12 mouse cellular contexts compared by ENCODE assay signal in genomic region chr4:52660701-52661117, GRCm38 (mm10).
DNase-seq lines count a peak whose midpoint lies in the region; ATAC-seq lines count a peak whose summit lies in the region.
"Had no signal": no experiment of that assay in that cellular context is flagged by ENCODE, and none has a peak within 500 bp of the region (broad histone marks: within the 10 kb centered on the region; RNA-seq: fewer than 3 reads in every experiment).

No protein-coding gene starts in this region.

- H3K27ac ChIP-seq in neural tube, embryonic 15.5 days (replicated peaks) = no peak overlapping the region
- no peak overlapping the region for H3K27ac ChIP-seq in embryonic facial prominence, embryonic 12.5 days
- no peak overlapping the region for H3K27ac ChIP-seq in hindbrain, embryonic 16.5 days (ENCODE audit: low read depth, low read length)
- no peak overlapping the region for H3K27ac ChIP-seq in kidney, embryonic 14.5 days (ENCODE audit: low read depth, low read length)
- H3K27ac ChIP-seq: gastrocnemius, adult 2 months; limb, embryonic 15.5 days had no signal

- no peaks in the 10 kb centered on the region for H3K9me3 ChIP-seq in neural tube, embryonic 15.5 days (replicated peaks)
- H3K9me3 ChIP-seq in embryonic facial prominence, embryonic 12.5 days = no peaks in the 10 kb centered on the region
- H3K9me3 ChIP-seq in hindbrain, embryonic 16.5 days (ENCODE audit: control insufficient read depth, low read length) = no peaks in the 10 kb centered on the region
- H3K9me3 ChIP-seq in kidney, embryonic 14.5 days (ENCODE audit: control insufficient read depth, low read length) = no peaks in the 10 kb centered on the region
- H3K9me3 ChIP-seq: limb, embryonic 15.5 days had no signal

- peak; percentile 13 for DNase-seq in neural tube, embryonic 10.5 days (ENCODE audit: extremely low spot score, low spot score)
- no peak for DNase-seq in cerebellum, adult 9-11 months
- DNase-seq in kidney, adult 9 months = no peak
- DNase-seq: gastrocnemius, adult 2 months; right cerebral cortex, postnatal 14 days had no signal

- no peak overlapping the region for H3K9ac ChIP-seq in neural tube, embryonic 15.5 days (replicated peaks)
- no peak overlapping the region for H3K9ac ChIP-seq in embryonic facial prominence, embryonic 12.5 days
- H3K9ac ChIP-seq in hindbrain, embryonic 16.5 days (ENCODE audit: low read depth, low read length) = no peak overlapping the region
- no peak overlapping the region for H3K9ac ChIP-seq in kidney, embryonic 14.5 days (ENCODE audit: low read depth, low read length)
- H3K9ac ChIP-seq: limb, embryonic 15.5 days had no signal

- no peak overlapping the region for H3K4me3 ChIP-seq in neural tube, embryonic 15.5 days (replicated peaks)
- H3K4me3 ChIP-seq in embryonic facial prominence, embryonic 12.5 days = no peak overlapping the region
- no peak overlapping the region for H3K4me3 ChIP-seq in hindbrain, embryonic 16.5 days (ENCODE audit: low read length)
- H3K4me3 ChIP-seq in kidney, embryonic 14.5 days (ENCODE audit: low read length) = no peak overlapping the region
- H3K4me3 ChIP-seq: gastrocnemius, adult 2 months; limb, embryonic 15.5 days; megakaryocyte, embryonic 14.5 days had no signal

- H3K4me2 ChIP-seq in neural tube, embryonic 15.5 days = no peak overlapping the region
- no peak overlapping the region for H3K4me2 ChIP-seq in embryonic facial prominence, embryonic 12.5 days (replicated peaks)
- H3K4me2 ChIP-seq in hindbrain, embryonic 16.5 days (ENCODE audit: low read length) = peak overlapping the region; percentile 27
- H3K4me2 ChIP-seq in kidney, embryonic 14.5 days (replicated peaks; ENCODE audit: low read depth, low read length) = no peak overlapping the region
- H3K4me2 ChIP-seq: limb, embryonic 15.5 days had no signal

- no peaks in the 10 kb centered on the region for H3K27me3 ChIP-seq in neural tube, embryonic 15.5 days (replicated peaks)
- no peaks in the 10 kb centered on the region for H3K27me3 ChIP-seq in embryonic facial prominence, embryonic 12.5 days
- no peaks in the 10 kb centered on the region for H3K27me3 ChIP-seq in hindbrain, embryonic 16.5 days (replicated peaks; ENCODE audit: control insufficient read depth, insufficient read depth, low read length)
- H3K27me3 ChIP-seq in kidney, embryonic 14.5 days (ENCODE audit: control insufficient read depth, insufficient read depth, low read length) = no peaks in the 10 kb centered on the region
- H3K27me3 ChIP-seq: limb, embryonic 15.5 days; megakaryocyte, embryonic 14.5 days had no signal

- ATAC-seq in neural tube, embryonic 15.5 days (ENCODE audit: low FRiP score) = no peak
- ATAC-seq in embryonic facial prominence, embryonic 12.5 days (ENCODE audit: insufficient number of reproducible peaks, insufficient read depth, low FRiP score, low TSS enrichment) = 0 out of 2 replicates have a peak, but pooled peaks have one; percentile 28
- ATAC-seq in hindbrain, embryonic 16.5 days = peak; percentile 72
- no peak for ATAC-seq in kidney, embryonic 14.5 days (ENCODE audit: low FRiP score, low TSS enrichment)
- ATAC-seq: intestine, postnatal 0 days had no signal

- H3K36me3 ChIP-seq in neural tube, embryonic 15.5 days = no peaks in the 10 kb centered on the region
- no peaks in the 10 kb centered on the region for H3K36me3 ChIP-seq in embryonic facial prominence, embryonic 12.5 days
- H3K36me3 ChIP-seq in hindbrain, embryonic 16.5 days (ENCODE audit: control insufficient read depth, insufficient read depth, low read length) = no peaks in the 10 kb centered on the region
- no peaks in the 10 kb centered on the region for H3K36me3 ChIP-seq in kidney, embryonic 14.5 days (ENCODE audit: control insufficient read depth, insufficient read depth, low read length)
- H3K36me3 ChIP-seq: limb, embryonic 15.5 days had no signal

- WGBS in neural tube, embryonic 15.5 days = 8% methylated on average over 3 of the region's 3 CpGs
- WGBS in embryonic facial prominence, embryonic 12.5 days = 26% methylated on average over 3 of the region's 3 CpGs
- WGBS in hindbrain, embryonic 16.5 days = 6% methylated on average over 3 of the region's 3 CpGs
- 37% methylated on average over 3 of the region's 3 CpGs for WGBS in kidney, embryonic 14.5 days

- no peaks in the 10 kb centered on the region for H3K4me1 ChIP-seq in neural tube, embryonic 15.5 days
- no peaks in the 10 kb centered on the region for H3K4me1 ChIP-seq in embryonic facial prominence, embryonic 12.5 days
- no peaks in the 10 kb centered on the region for H3K4me1 ChIP-seq in hindbrain, embryonic 16.5 days (ENCODE audit: control insufficient read depth, insufficient read depth, low read depth, low read length)
- no peaks in the 10 kb centered on the region for H3K4me1 ChIP-seq in kidney, embryonic 14.5 days (ENCODE audit: control insufficient read depth, insufficient read depth, low read length)
- H3K4me1 ChIP-seq: limb, embryonic 15.5 days had no signal

Comparison
In these comparisons a context has a peak if more than half of its experiments do, and no peak if none do; other contexts are left out.
1. ATAC-seq: peak in embryonic facial prominence, embryonic 12.5 days (single experiment) and hindbrain, embryonic 16.5 days (single experiment); none in neural tube, embryonic 15.5 days (single experiment) and kidney, embryonic 14.5 days (single experiment).